Comparison of ENCODE assay signal across 8 mouse cellular contexts in genomic region chr2:38485957-38486931, GRCm38 (mm10). TPM values are rescaled to one million over a fixed set of nuclear protein-coding genes. Genes with fewer than 3 reads are reported as not detected.
A peak's percentile ranks its signal among the peaks of the same experiment; 100 is the strongest.
DNase-seq lines count a peak whose midpoint lies in the region; ATAC-seq and TF ChIP-seq lines count a peak whose summit lies in the region.

No protein-coding gene starts in this region.

- intact Hi-C loops in gastrocnemius, postnatal 36 days (cut with DNase I), result no loop called here

- no peaks in the 10 kb centered on the region for H3K4me1 ChIP-seq in kidney, embryonic 14.5 days (ENCODE audit: control insufficient read depth, insufficient read depth, low read length)

- TF ChIP-seq POLR2A in brain, embryonic 14.5 days (IDR thresholded peaks at IDR 0.05; ENCODE audit: borderline replicate concordance, extremely low read depth, insufficient read depth, insufficient read length, poor library complexity, severe bottlenecking), result no peak

- ATAC-seq in kidney, embryonic 14.5 days (ENCODE audit: low FRiP score, low TSS enrichment), result no peak

- no peaks in the 10 kb centered on the region for H3K9me3 ChIP-seq in kidney, embryonic 14.5 days (ENCODE audit: control insufficient read depth, low read length)

- H3K27me3 ChIP-seq in kidney, embryonic 14.5 days (ENCODE audit: control insufficient read depth, insufficient read depth, low read length), result no peaks in the 10 kb centered on the region

- H3K4me3 ChIP-seq in kidney, embryonic 14.5 days (ENCODE audit: low read length), result no peak overlapping the region

- no peak overlapping the region for H3K4me2 ChIP-seq in kidney, embryonic 14.5 days (replicated peaks; ENCODE audit: low read depth, low read length)

- TF ChIP-seq CTCF in brain, embryonic 14.5 days (IDR thresholded peaks at IDR 0.05; ENCODE audit: borderline replicate concordance, extremely low read depth, insufficient read depth, insufficient read length), result no peak

- no peaks in the 10 kb centered on the region for H3K36me3 ChIP-seq in kidney, embryonic 14.5 days (ENCODE audit: control insufficient read depth, insufficient read depth, low read length)

- WGBS in kidney, embryonic 14.5 days, result 76% methylated on average over 6 of the region's 6 CpGs

- no peak overlapping the region for H3K27ac ChIP-seq in kidney, embryonic 14.5 days (ENCODE audit: low read depth, low read length)

- no peak overlapping the region for H3K9ac ChIP-seq in kidney, embryonic 14.5 days (ENCODE audit: low read depth, low read length)

- peak; percentile 94 for DNase-seq in kidney, adult 11 months
- peak; percentile 52 for DNase-seq in brain, embryonic 14.5 days (ENCODE audit: low read depth)
- DNase-seq in gastrocnemius, postnatal 36 days, result peak; percentile 57 to 63
- DNase-seq in kidney, adult 8-10 months, result peak; percentile 93 to 95
- DNase-seq in lung, adult 18-20 months, result peak; percentile 93 to 95
- peak; percentile 54 for DNase-seq in testis, postnatal 10 days (ENCODE audit: low spot score)
- no peak for DNase-seq in spleen, postnatal 14 days (ENCODE audit: low spot score in 2 of 2)

RNA-seq across cellular contexts. Expression of gene Nek6, which starts 25.2 kb away (rescaled TPM):
- polyA plus RNA-seq in kidney, embryonic 14.5 days (2014; fragmentation: Nextera tagmentation; extraction: Ambion mirVana), result 56.9 and 75.9 TPM in 2 replicates
- polyA plus RNA-seq in brain, embryonic 14.5 days (2012; rRNA removed), result 41.8 and 50.4 TPM in 2 replicates
- total RNA-seq in gastrocnemius, postnatal 36 days (2021), result 10 to 100 TPM in 1 of 2 experiments, 1 to 10 TPM in 1; 6.9 to 11.2 TPM

Comparison
In these comparisons a context has a peak if more than half of its experiments do, and no peak if none do; other contexts are left out.
1. DNase-seq: peak in kidney, adult 11 months (single experiment), brain, embryonic 14.5 days (single experiment), gastrocnemius, postnatal 36 days (2 of 2), kidney, adult 8-10 months (2 of 2), lung, adult 18-20 months (2 of 2) and testis, postnatal 10 days (single experiment); none in spleen, postnatal 14 days (0 of 2).